Mouse (Mus musculus): ENCODE data around the gene Osbpl11.
"Not testable (repeated sequence)": the region's sequence is repeated elsewhere in the genome, so short reads cannot be mapped to it uniquely, and the experiment has no call there.

Gene Osbpl11

GRCm38 (mm10) chr16:33184901-33185260 is at the start of gene Osbpl11:
Gene Osbpl11 (plus strand): TSS chr16:33185071.
- DNase-seq (ENCODE audit: low spot score in 2 of 2) = peak; percentile 93 to 95

- DNase-seq (ENCODE audit: low spot score in 2 of 2) = no peak
Observed at GRCm38 (mm10) chr16:33135167-33135566, 49.7 kb upstream of the Osbpl11 start.

GRCm38 (mm10) chr16:33139061-33139460 is 45.8 kb upstream of the Osbpl11 start:
- not testable (repeated sequence) for DNase-seq (ENCODE audit: low spot score in 2 of 2)

- DNase-seq (ENCODE audit: low spot score in 2 of 2) = no peak
Observed at GRCm38 (mm10) chr16:33141758-33142280, 43.1 kb upstream of the Osbpl11 start.

GRCm38 (mm10) chr16:33143452-33143851 is 41.4 kb upstream of the Osbpl11 start:
- DNase-seq (ENCODE audit: low spot score in 2 of 2) = no peak

GRCm38 (mm10) chr16:33146185-33146584 is 38.7 kb upstream of the Osbpl11 start:
- DNase-seq (ENCODE audit: low spot score in 2 of 2) = no peak

GRCm38 (mm10) chr16:33148135-33148534 is 36.7 kb upstream of the Osbpl11 start:
- no peak for DNase-seq (ENCODE audit: low spot score in 2 of 2)

GRCm38 (mm10) chr16:33150875-33151274 is 34.0 kb upstream of the Osbpl11 start:
- not testable (repeated sequence) for DNase-seq (ENCODE audit: low spot score in 2 of 2)

GRCm38 (mm10) chr16:33151558-33151957 is 33.3 kb upstream of the Osbpl11 start:
- no peak for DNase-seq (ENCODE audit: low spot score in 2 of 2)

- peak; percentile 18 to 24 for DNase-seq (ENCODE audit: low spot score in 2 of 2)
Observed at GRCm38 (mm10) chr16:33154992-33155391, 29.9 kb upstream of the Osbpl11 start.

- no peak for DNase-seq (ENCODE audit: low spot score in 2 of 2)
Observed at GRCm38 (mm10) chr16:33158006-33158405, 26.9 kb upstream of the Osbpl11 start.

- no peak for DNase-seq (ENCODE audit: low spot score in 2 of 2)
Observed at GRCm38 (mm10) chr16:33158590-33159071, 26.2 kb upstream of the Osbpl11 start.

GRCm38 (mm10) chr16:33159363-33159762 is 25.5 kb upstream of the Osbpl11 start:
- DNase-seq (ENCODE audit: low spot score in 2 of 2) = no peak

- DNase-seq (ENCODE audit: low spot score in 2 of 2) = no peak
Observed at GRCm38 (mm10) chr16:33163330-33164090, 21.4 kb upstream of the Osbpl11 start.

GRCm38 (mm10) chr16:33166284-33166683 is 18.6 kb upstream of the Osbpl11 start:
- peak; percentile 36 to 42 for DNase-seq (ENCODE audit: low spot score in 2 of 2)

GRCm38 (mm10) chr16:33167537-33167936 is 17.3 kb upstream of the Osbpl11 start:
- DNase-seq (ENCODE audit: low spot score in 2 of 2) = no peak

GRCm38 (mm10) chr16:33169471-33170034 is 15.3 kb upstream of the Osbpl11 start:
- no peak for DNase-seq (ENCODE audit: low spot score in 2 of 2)

GRCm38 (mm10) chr16:33170716-33171587 is 13.9 kb upstream of the Osbpl11 start:
- no peak for DNase-seq (ENCODE audit: low spot score in 2 of 2)

GRCm38 (mm10) chr16:33171800-33172199 is 13.1 kb upstream of the Osbpl11 start:
- no peak for DNase-seq (ENCODE audit: low spot score in 2 of 2)

- no peak for DNase-seq (ENCODE audit: low spot score in 2 of 2)
Observed at GRCm38 (mm10) chr16:33173151-33173550, 11.7 kb upstream of the Osbpl11 start.

GRCm38 (mm10) chr16:33174695-33175094 is 10.2 kb upstream of the Osbpl11 start:
- no peak for DNase-seq (ENCODE audit: low spot score in 2 of 2)

GRCm38 (mm10) chr16:33176831-33177230 is 8.0 kb upstream of the Osbpl11 start:
- not testable (repeated sequence) for DNase-seq (ENCODE audit: low spot score in 2 of 2)
